Mouse (Mus musculus): Measurements from ENCODE around the gene Hist1h2ac.

Hist1h2ac gene

GRCm38 (mm10) chr13:23699767-23700166 is 16.0 kb upstream of the Hist1h2ac start:
- no peak for DNase-seq

GRCm38 (mm10) chr13:23698996-23699395 is 15.2 kb upstream of the Hist1h2ac start:
- no peak for DNase-seq

GRCm38 (mm10) chr13:23698300-23698693 is 14.5 kb upstream of the Hist1h2ac start, which contains the start of gene Hist1h4c:
Hist1h4c (minus strand) TSS chr13:23698454.
- DNase-seq: peak; percentile 98 to 100

- peak; percentile 32 to 59 for DNase-seq
Measured at GRCm38 (mm10) chr13:23697491-23698299, 13.9 kb upstream of the Hist1h2ac start.

DNA sequence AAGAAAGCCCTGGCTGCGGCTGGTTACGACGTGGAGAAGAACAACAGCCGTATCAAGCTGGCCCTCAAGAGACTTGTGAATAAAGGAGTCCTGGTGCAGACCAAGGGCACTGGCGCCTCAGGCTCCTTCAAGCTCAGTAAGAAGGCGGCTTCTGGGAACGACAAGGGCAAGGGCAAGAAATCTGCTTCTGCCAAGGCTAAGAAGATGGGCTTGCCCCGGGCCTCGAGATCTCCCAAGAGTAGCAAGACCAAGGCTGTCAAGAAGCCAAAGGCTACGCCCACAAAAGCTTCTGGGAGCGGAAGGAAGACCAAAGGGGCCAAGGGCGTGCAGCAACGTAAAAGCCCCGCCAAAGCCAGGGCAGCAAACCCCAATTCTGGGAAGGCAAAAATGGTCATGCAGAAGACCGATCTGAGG is 12.3 kb upstream of the Hist1h2ac start:
- DNase-seq: no peak

DNA sequence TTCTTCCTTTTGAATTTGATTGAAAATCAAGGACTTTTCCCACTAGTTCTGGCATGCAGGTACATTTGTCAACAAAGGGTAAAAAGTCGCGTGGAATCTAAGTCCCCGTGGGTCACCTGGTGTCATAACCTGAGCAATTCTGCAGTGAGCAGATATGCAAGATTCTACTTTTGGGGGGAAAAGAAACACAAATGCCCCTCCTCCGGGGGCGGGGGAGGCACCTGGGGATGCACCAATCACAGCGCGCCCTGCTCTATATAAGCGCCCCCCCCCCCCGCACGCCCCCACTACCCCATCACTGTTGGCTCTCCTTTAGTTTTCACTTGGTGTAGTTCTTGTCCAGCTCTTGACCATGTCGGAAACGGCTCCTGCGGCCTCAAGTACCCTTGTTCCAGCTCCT is 11.8 kb upstream of the Hist1h2ac start, which contains the start of gene Hist1h1t:
Hist1h1t (plus strand) TSS at position 301 of the 400 bp plus-strand sequence.
- no peak for DNase-seq

DNA sequence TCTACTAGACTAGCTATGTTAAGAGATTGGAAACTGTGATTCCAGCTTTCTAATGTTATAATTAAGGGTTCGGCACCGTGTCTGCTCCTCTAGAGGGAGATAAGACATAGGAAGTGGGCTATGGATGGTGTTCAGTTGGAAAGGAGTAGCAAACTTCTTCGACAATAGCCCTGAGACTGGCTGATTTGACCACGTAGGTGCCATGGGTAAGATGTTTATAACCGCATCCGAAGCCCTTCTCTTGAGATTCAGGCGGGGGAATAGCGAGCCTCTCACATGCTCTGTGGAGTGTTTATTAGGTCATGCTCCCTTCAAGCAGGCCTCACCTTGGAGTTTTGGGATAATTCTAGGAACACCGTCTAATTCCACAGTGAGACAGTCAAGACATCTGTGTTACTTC is 11.2 kb upstream of the Hist1h2ac start:
- DNase-seq: no peak

DNA sequence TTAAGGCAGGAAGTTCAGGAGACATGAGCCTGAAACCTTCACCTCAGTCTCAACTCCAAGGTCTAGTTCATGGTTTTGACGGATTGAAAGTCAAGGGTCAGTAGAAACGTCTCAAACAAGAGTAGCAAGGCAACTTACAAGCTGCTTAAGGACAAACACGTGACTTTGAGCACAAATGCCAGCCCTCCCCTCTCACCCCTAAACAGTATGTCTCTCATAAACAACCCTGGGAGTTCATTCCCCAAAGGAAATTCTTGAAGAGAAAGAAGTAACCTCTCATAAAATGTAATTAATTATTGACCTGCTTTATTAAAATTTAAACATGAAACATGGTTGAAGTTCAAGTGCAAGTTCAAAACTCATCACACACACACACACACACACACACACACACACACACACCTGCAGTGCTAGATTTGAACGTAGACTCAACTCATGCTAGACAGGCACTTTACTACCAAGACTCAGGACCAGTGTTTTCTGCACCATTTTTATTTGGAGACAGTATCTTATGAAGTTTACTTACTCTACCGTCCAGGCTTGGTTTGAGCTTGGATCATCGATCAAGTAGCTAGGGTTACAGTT is 10.2 kb upstream of the Hist1h2ac start:
- DNase-seq: no peak

DNA sequence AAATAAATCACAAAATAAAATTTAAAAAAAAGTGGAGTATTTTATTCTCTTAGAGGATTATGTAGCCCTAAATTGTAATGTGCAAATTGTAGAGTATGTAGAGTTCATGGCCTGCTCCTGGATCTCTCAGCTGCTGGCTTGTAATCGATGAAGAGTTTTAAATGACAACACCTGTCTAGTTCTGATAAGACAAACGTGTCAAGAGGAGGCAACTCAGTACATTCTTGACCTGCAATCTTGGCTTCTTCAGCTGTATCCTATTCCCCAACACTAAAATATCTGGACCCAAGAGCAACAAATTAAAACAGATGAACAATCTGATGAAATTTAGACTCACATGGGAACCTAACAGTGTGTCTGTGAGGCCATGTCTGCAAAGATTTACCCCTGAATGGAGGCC is 5.7 kb upstream of the Hist1h2ac start:
- DNase-seq: no peak

GRCm38 (mm10) chr13:23688956-23689355 is 5.2 kb upstream of the Hist1h2ac start:
- no peak for DNase-seq

DNA sequence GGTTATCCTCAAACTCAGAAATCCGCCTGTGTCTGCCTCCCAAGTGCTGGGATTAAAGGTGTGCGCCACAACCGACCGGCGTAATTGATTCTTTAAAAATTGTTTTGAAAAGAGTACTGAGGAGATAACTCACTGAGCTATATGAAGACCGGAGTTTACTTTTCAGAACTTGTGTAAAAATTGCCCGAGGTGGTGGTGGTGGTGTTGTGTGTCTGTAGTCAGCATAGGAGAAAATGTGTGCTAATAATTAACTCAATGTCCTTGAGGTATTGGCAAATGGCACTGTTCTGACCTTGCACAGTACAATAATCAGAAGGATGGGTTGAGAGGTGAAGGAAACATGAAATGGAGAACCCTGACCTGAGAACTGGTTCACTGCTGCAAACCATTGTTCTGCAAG is 4.2 kb upstream of the Hist1h2ac start:
- no peak for DNase-seq

- DNase-seq: no peak
Measured at GRCm38 (mm10) chr13:23687181-23687580, 3.4 kb upstream of the Hist1h2ac start.

GRCm38 (mm10) chr13:23685966-23686365 is 2.2 kb upstream of the Hist1h2ac start:
- no peak for DNase-seq

- DNase-seq: peak in 1 of 2 experiments; percentile 9
Measured at GRCm38 (mm10) chr13:23685121-23685861, 1.5 kb upstream of the Hist1h2ac start.

DNA sequence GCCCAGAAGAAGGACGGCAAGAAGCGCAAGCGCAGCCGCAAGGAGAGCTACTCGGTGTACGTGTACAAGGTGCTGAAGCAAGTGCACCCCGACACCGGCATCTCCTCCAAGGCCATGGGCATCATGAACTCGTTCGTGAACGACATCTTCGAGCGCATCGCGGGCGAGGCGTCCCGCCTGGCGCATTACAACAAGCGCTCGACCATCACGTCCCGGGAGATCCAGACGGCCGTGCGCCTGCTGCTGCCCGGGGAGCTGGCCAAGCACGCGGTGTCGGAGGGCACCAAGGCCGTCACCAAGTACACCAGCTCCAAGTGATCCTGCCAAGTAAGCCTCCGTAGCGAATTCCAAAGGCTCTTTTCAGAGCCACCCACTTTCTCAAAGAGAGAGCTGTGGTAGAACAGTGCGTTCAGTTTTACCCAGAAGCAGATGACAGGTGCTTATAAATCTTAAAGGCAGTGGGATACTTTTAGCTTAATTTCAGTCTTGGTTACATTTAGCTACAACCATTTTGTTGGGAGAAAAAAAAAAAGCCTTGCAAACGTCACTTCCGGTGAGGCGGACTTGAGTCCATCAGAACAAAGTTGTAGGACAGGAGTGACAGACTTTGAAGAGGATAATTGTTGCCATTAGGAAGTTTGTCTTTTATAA is 672 bp upstream of the Hist1h2ac start:
- DNase-seq: peak; percentile 40 to 51

DNA sequence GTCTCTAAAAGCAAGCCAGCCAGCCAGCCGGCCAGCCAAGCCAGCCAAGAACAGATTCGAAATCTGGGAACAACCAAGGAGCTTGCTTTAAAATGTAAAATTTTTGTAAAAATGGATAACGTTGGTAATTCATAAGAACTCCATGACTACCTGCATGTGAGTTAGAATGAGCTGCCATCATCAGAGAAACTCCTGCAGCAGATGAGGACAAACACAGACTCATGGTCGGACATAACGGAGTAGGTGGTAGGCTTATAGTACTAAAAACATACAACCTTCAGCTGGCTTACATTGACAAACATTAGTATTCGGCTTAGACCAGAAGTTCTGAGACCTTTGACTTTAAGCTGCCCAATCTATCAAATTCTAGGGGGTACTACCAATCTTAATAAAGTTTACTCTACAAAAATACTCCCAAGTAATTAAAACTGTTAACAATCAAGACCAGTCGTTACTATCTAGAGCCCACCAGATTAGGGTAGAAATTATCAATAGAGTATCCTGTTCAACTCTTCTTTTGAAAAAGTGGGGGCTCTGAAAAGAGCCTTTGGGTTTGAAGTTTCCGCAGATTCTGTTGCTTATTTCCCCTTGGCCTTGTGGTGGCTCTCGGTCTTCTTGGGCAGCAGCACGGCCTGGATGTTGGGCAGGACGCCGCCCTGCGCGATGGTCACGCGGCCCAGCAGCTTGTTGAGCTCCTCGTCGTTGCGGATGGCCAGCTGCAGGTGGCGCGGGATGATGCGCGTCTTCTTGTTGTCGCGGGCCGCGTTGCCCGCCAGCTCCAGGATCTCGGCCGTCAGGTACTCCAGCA is 597 bp downstream of the Hist1h2ac start:
- peak in 1 of 2 experiments; percentile 7 for DNase-seq

GRCm38 (mm10) chr13:23682623-23682946 is 1.2 kb downstream of the Hist1h2ac start:
- no peak for DNase-seq

DNA sequence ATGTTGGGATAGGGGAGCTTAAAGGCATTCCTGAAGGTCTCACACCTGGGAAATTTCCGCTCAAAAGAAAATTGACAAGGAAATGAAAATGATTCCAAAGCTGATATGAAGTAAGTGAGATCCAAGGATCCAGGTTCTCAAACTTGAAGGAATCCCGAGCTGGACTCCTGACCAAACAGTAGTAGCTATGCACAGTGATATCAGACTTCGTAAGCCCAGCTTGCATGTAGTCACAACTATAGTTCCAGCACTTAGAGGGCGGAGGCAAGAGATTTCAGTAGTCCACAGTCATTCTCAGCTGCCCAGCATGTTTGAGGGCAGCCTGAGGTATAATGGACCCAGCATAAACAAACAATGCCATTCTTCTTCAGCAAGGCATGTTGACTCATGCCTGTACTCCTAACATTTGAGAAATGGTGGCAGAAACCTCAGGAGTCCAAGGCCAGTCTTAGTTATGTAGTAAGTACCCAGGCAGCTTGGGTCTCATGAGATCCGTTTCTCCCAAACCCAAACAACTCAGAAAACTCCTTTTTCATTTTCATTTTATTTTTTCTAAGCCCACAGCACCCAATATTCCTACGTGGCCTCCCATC is 1.7 kb downstream of the Hist1h2ac start:
- DNase-seq: no peak

GRCm38 (mm10) chr13:23662536-23662935 is 21.2 kb downstream of the Hist1h2ac start:
- no peak for DNase-seq

GRCm38 (mm10) chr13:23659636-23660366 is 23.9 kb downstream of the Hist1h2ac start:
- DNase-seq: no peak

Data from cerebellum, postnatal 14 days (tissue).